Mouse (Mus musculus): ENCODE results near the gene Mast1.

Gene Mast1

GRCm38 (mm10) chr8:84936962-84937546 lies at the start of gene Mast1:
TSS of gene Mast1 (minus strand) at chr8:84937359.
- no peak for DNase-seq (ENCODE audit: low spot score in 2 of 2)

DNA sequence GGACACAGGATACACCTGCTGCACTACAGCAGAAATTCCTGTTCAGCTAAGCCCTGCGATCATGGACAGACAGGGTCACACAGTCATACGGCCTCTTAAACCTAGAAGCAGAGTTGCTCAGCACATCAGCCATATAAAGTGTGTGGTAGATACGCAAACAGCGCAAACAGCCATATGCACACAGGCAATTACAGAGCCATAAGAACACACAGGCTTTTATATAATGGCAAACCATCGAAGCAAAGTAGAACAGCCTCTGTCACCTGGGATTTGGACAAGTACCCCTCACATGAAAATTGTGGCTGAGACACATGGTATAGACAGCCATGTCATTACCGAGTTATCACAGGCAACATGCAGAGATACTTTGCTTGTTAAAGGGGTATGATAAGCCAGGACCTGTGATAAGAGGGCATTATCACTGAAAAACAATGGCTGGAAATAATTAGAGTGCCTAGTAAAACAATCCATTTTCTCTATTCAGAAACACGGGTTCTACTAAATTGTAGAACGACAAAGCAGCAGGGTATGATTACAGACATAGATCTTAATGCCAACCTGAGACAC lies 49.3 kb upstream of the Mast1 start:
- no peak for DNase-seq (ENCODE audit: low spot score in 2 of 2)

- peak; percentile 80 to 89 for DNase-seq (ENCODE audit: low spot score in 2 of 2)
Measured at GRCm38 (mm10) chr8:84985684-84986378, 48.7 kb upstream of the Mast1 start.

GRCm38 (mm10) chr8:84985049-84985683 lies 48.0 kb upstream of the Mast1 start:
- no peak for DNase-seq (ENCODE audit: low spot score in 2 of 2)

DNA sequence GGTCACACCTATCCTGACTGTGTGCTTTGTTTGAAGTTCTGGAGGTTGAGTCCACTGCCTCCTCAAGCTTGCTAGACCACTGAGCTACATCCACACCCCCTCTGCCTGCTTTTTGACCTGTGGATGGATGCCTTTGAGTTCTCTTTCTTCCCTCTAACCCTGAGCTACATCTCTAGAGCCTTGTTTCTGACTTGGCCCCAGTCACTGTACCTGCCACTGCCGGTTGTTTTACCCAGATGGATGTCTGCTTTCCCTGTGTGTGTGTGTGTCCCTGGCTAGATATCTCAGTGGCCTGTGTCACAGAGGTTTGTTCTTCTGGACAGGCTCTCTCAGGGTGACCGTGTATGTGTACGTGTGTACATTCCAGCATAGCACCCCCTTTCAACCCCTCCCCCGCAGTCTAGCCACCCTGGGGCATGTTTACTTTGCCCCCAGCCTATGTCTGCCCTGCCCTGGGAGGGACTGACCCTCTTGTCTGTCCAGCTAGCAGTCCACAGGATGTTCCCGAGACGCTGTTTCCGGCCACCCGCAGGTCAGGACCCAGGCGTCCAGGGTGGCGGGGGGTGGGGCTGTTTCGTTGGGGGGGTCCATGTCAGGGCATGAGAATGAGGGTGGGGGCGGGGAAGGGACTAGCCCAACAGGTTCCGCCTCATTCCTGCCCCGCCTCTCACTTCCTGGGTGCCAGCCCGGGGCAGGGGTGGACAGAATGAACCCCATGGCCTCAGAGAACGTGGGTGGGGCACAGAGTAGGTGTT lies 47.3 kb upstream of the Mast1 start:
- peak in 1 of 2 experiments; percentile 62 for DNase-seq (ENCODE audit: low spot score in 2 of 2)

DNA sequence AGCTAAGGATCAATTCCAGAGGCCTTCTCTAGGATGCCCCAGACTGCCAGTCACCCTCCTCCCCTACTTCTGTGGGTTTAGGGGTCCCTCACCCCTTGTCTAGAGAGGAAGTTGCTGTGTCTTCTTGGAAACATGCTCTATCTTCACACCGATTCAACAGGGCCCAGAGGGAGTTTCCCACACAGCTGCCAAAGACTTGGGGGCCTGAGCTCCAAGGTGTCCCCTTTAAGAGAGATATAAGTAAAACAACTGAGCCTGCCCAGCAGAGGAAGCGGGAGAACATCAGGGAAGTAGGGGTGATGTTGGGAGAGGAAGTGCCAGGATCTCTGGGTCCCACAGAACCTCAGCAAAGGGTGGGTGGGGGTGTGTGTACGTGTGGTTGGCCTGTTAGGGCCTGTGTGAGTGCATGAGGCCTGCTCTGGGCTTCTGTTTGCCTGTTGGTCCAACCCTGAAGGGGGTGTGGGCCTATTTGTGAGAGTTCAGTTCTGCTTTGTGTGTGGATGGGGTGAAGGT lies 45.4 kb upstream of the Mast1 start:
- no peak for DNase-seq (ENCODE audit: low spot score in 2 of 2)

DNA sequence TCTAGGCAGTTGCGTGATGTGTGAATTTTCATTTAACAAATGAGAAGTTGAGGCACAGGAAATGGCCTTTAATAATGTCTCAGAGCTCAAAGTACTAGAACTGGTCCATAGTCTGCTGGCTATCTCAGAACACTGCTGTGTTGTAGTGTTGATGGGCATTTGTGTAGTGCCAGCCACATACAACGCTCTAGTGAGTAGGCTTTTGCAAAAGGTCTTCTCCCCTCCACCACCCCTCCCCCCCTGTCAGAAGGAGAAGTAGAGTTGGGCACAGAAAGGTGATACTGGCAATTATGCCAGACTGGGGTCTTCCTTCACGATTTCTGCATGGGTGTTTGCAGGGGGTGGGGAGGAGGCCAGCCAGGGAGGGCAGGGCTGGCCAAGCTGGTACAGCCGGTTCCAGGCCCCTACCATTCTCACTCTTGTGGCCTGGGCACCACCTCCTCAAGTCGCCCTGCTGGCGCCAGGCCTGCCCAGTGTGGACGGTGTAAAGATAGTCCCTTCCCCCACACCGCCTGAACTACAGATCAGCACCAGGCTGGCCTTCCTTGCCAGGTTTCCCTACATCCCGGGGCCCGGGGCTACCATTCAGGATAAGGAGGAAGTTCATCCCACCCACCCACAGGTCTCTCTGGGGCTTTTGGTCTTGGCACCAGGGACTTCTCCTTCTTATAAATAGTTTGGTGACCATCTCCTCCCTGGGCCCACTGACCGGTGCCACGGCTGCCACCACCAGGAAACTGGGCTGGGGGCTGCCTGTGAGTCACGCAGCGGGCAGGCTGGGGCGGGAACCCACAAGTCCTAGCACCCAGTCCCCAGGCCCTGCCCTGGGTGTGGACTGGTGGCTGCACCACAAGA lies 44.7 kb upstream of the Mast1 start:
- no peak for DNase-seq (ENCODE audit: low spot score in 2 of 2)

DNA sequence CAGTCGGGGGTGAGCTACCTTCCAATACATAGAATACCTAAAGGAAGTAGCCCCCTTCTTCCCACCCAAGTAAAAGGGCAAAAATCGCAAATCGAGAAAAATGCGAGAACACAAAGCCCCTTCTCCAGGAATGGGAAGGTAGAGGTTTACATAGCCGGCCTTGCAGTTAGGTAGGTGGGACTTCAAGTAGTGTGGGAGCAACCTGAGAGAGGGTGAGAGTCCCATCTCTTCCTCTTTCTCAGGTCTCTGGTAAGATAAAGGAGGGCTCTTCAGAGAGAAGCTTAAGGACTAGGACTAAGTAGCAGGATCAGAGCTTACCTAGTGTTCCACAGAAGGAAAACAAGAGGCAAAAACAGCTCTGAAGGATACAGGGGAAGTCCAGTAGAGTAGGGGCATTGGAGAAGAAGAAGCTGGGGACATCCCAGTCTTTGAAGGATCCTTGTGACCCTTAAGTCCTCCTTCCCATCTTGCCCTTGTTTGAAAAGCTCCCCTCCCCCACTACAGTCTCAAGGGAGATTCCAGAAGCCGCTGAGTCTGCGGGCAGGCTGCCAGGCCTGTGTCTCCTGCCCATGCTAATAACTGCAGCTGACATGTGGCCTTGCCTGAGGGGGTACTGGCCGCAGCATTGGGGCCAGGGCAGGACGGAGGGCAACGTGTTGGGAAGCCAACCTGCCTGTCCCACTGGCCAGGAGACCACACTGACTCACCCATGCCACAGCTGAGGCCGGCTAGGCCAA lies 43.6 kb upstream of the Mast1 start:
- DNase-seq (ENCODE audit: low spot score in 2 of 2), result peak; percentile 73 to 76

DNA sequence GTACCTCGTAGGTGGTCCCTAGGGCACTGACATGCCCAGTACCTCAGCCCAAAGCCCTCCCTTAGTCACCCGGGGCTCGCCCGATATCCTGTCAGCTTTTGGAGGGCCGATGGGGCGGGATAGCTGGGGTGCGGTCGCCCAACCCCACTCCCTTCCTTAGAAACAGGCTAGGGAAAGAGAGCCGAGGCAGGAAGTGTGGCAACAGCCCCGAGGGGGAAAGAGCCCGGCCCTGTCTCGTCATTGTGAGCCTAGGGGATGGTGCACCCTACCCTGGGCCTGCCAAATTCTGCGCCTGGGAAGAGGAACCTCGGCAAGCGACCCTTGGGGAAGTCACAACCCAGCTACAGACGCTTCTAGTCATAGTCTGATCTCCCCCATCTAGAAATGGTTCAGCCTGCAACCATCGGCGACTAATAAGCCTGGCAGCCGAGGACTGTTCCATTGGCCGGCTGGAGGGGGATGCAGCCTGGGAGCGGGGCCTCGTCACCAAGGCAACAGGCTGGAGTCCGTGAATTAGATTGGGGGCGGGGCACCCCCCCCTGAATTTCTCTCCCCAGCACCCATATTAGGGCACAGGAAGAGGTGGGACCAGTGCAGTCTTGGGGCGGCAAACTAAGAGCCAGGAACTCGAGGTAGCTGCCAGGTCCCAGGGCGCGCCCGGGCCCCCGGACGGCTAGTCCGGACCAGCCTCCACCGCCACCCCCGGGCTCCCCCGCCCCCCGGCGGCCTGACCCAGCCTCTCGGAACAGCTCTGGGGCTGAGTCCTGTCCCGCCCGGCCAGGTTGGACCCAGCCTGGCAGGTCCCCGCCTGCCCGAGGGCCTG lies 42.7 kb upstream of the Mast1 start:
- peak; percentile 92 for DNase-seq (ENCODE audit: low spot score in 2 of 2)

DNA sequence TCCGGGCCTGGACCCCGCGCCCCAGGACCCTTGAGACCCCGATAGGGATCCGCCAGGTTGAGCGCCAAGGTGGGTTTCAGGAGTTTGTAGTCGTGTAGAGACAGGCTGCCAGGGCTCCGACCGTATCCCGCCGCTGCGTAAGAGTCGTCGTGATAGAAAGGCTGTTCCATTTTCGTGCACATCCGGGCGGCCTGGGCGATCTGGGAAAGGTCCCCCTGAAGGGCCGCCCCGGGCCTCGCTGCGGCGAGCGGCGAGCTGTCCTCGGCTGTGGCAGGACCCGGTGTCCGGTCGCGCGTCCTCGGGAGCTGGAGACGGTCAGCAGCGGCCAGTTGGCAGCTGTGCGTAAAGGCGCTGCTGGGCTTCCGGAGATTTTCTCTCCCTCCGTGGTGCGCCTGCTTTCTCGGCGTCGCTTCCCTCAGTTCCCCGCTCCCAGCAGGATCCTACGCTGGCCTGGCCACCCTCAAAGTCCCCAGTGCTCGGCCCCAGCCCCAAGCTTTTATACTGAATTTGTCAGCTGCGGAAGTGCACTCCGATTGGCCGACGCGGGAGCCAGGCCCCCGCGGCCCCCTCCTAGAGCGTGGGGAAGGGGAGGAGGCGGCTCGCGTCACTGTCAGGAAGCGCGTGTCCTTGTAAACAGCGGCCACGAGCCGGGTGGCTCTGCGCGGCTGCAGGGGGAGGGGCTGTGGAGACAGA lies 41.2 kb upstream of the Mast1 start, which contains the start of gene Junb:
TSS of gene Junb (minus strand) at position 471 of the 693 bp plus-strand sequence.
- peak; percentile 92 to 93 for DNase-seq (ENCODE audit: low spot score in 2 of 2)

- peak in 1 of 2 experiments; percentile 51 for DNase-seq (ENCODE audit: low spot score in 2 of 2)
Measured at GRCm38 (mm10) chr8:84977435-84978247, 40.5 kb upstream of the Mast1 start.

DNA sequence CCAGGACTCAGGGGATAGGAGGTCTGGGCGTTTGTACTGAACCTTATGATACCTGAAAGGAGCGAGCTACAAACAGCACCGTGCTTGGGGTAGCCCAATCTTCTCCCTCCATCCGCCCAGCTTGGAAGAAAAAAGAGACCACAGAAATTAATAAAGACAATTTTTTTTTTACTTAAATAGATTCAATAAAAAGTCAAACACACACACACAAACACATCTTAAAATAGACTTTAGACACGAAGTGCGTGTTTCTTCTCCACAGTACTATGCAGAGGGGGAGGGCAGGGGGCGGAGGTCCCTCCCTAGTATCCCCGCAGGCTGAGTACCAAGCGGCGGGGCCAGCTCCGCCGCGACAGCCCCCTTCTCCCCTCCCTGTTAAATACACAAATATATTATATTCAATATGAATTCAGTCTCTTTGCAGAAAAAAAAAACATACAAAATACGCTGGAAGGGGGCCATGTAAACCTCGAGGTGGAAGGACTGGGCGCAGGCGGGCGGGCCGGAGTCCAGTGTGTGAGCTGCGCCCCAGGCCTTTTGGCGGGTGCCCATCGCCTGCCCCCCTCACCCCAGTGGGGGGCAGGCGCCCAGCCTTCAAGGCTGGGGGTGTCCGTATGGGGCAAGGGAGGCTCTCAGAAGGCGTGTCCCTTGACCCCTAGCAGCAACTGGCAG lies 39.7 kb upstream of the Mast1 start:
- no peak for DNase-seq (ENCODE audit: low spot score in 2 of 2)

DNA sequence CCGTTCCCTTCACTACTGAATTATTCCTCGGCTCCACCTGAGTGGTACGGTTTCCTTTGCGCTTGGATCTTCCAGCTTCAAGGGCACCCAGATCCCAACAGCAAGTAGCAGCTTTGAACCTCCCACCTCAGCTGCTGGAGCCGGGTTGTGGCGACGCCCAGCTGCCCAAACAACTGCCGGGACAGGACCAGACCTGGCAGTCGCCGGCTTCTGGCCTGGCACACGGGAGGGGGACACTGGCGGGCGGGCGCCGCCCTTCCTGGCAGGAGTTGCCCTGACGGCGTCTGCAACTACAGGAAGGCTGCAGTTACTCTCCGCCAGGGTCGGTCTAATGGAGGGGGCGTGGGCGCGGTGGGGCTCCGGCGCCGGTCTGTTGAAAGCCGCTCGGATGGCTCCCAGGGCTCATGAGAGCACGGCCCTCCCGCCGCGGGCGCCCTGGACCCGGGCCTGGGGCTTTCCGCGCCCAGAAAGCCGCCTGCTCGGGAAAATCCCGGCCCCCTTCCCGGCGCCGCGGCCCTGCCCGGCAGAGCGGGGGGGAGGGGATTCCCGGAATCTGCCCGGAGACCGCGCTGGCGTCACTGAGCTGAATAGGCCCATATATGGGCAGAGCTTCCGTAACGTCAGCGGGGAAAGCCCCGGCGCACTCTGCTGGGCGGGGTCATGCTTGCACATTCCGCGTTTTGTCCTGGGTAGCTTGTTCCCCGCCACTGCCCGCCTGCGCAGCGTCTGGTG lies 39.0 kb upstream of the Mast1 start:
- peak; percentile 92 to 94 for DNase-seq (ENCODE audit: low spot score in 2 of 2)

DNA sequence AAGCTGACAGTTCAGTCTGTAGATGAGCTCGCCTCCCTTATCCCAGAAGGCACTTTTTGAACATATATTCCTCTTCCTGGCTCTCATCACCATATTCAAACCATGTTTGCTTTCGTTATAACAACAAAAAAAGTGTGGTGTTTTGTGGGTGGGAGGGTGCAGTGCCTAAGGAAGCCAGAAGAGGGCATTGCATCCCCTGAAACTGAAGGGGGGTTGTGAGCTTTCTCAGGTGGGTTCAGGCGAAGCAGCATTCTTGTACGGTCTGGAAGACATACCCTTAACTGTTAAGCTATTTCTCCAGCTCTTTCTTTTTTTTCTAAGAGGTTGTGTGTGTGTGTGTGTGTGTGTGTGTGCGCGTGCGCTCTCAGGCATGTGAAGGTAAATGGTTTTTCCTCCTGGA lies 38.3 kb upstream of the Mast1 start:
- peak; percentile 60 to 76 for DNase-seq (ENCODE audit: low spot score in 2 of 2)

GRCm38 (mm10) chr8:84974543-84975142 lies 37.5 kb upstream of the Mast1 start:
- DNase-seq (ENCODE audit: low spot score in 2 of 2), result no peak
